Mouse (Mus musculus): ENCODE data around the gene Bola2.

- TF ChIP-seq CTCF (IDR thresholded peaks at IDR 0.05; ENCODE audit: control insufficient read depth, insufficient read depth, low read length) (no peak), POLR2A (IDR thresholded peaks at IDR 0.05; ENCODE audit: borderline replicate concordance, control insufficient read depth, low read depth, low read length) (peak; percentile 94)
Observed at GRCm38 (mm10) chr7:126649231-126650051, 45.8 kb upstream of the Bola2 start, which contains the start of gene Sgf29.

Data from bone marrow, adult 2 months (tissue).